Mouse (Mus musculus): ENCODE results near the gene Ppp6c.
"Not testable (repeated sequence)": the region's sequence is repeated elsewhere in the genome, so short reads cannot be mapped to it uniquely, and the experiment has no call there.

Gene Ppp6c

GRCm38 (mm10) chr2:39226019-39226640 is at the start of gene Ppp6c:
TSS of gene Ppp6c (minus strand) at chr2:39226451.
- peak; percentile 93 for DNase-seq (ENCODE audit: low spot score)

GRCm38 (mm10) chr2:39268357-39268756 is 42.1 kb upstream of the Ppp6c start:
- DNase-seq (ENCODE audit: low spot score): peak; percentile 4

GRCm38 (mm10) chr2:39252275-39252674 is 26.0 kb upstream of the Ppp6c start:
- not testable (repeated sequence) for DNase-seq (ENCODE audit: low spot score)

GRCm38 (mm10) chr2:39246862-39247261 is 20.6 kb upstream of the Ppp6c start:
- DNase-seq (ENCODE audit: low spot score): not testable (repeated sequence)

- DNase-seq (ENCODE audit: low spot score): no peak
Observed at GRCm38 (mm10) chr2:39226731-39227130, 480 bp upstream of the Ppp6c start.

- peak; percentile 29 for DNase-seq (ENCODE audit: low spot score)
Observed at GRCm38 (mm10) chr2:39225331-39226018, 776 bp downstream of the Ppp6c start.

GRCm38 (mm10) chr2:39224621-39225020 is 1.6 kb downstream of the Ppp6c start:
- no peak for DNase-seq (ENCODE audit: low spot score)

GRCm38 (mm10) chr2:39220010-39220409 is 6.2 kb downstream of the Ppp6c start:
- DNase-seq (ENCODE audit: low spot score): no peak

GRCm38 (mm10) chr2:39219034-39219433 is 7.2 kb downstream of the Ppp6c start:
- no peak for DNase-seq (ENCODE audit: low spot score)

GRCm38 (mm10) chr2:39217150-39217549 is 9.1 kb downstream of the Ppp6c start:
- DNase-seq (ENCODE audit: low spot score): no peak

- DNase-seq (ENCODE audit: low spot score): no peak
Observed at GRCm38 (mm10) chr2:39210738-39211137, 15.5 kb downstream of the Ppp6c start.

GRCm38 (mm10) chr2:39203359-39203758 is 22.9 kb downstream of the Ppp6c start:
- DNase-seq (ENCODE audit: low spot score): no peak

- no peak for DNase-seq (ENCODE audit: low spot score)
Observed at GRCm38 (mm10) chr2:39194809-39195208, 31.4 kb downstream of the Ppp6c start.

- peak; percentile 99 for DNase-seq (ENCODE audit: low spot score)
Observed at GRCm38 (mm10) chr2:39190561-39191056, 35.6 kb downstream of the Ppp6c start, which contains the start of gene Scai. TSS of gene Scai (minus strand) at chr2:39190734.

- peak; percentile 12 for DNase-seq (ENCODE audit: low spot score)
Observed at GRCm38 (mm10) chr2:39189961-39190560, 36.2 kb downstream of the Ppp6c start.

- no peak for DNase-seq (ENCODE audit: low spot score)
Observed at GRCm38 (mm10) chr2:39185942-39186341, 40.3 kb downstream of the Ppp6c start.

- DNase-seq (ENCODE audit: low spot score): no peak
Observed at GRCm38 (mm10) chr2:39183587-39183986, 42.7 kb downstream of the Ppp6c start.

GRCm38 (mm10) chr2:39160996-39161395 is 65.3 kb downstream of the Ppp6c start:
- no peak for DNase-seq (ENCODE audit: low spot score)

- peak; percentile 19 for DNase-seq (ENCODE audit: low spot score)
Observed at GRCm38 (mm10) chr2:39157916-39158315, 68.3 kb downstream of the Ppp6c start.

- DNase-seq (ENCODE audit: low spot score): no peak
Observed at GRCm38 (mm10) chr2:39156821-39157220, 69.4 kb downstream of the Ppp6c start.

- no peak for DNase-seq (ENCODE audit: low spot score)
Observed at GRCm38 (mm10) chr2:39150943-39151342, 75.3 kb downstream of the Ppp6c start.

GRCm38 (mm10) chr2:39148075-39148474 is 78.2 kb downstream of the Ppp6c start:
- DNase-seq (ENCODE audit: low spot score): no peak

- DNase-seq (ENCODE audit: low spot score): no peak
Observed at GRCm38 (mm10) chr2:39146469-39146868, 79.8 kb downstream of the Ppp6c start.

Data from left cerebral cortex, adult 11 months (tissue).